Mouse (Mus musculus) cerebellum, postnatal 14 days (tissue): ENCODE results near the gene Rhox10.
"Not testable (repeated sequence)": the region's sequence is repeated elsewhere in the genome, so short reads cannot be mapped to it uniquely, and the experiment has no call there.

Experiments used
- DNase-seq, 2 experiments: peaks; one replicate each; pipeline ENCODE4 v3.0.0; 2021; ENCODE audit warnings: mixed read lengths in 2 of 2

The Rhox10 gene

GRCm38 (mm10) chrX:38066175-38066574 is at the start of gene Rhox10:
TSS of gene Rhox10 (plus strand) at chrX:38066475.
- DNase-seq = no peak

DNA sequence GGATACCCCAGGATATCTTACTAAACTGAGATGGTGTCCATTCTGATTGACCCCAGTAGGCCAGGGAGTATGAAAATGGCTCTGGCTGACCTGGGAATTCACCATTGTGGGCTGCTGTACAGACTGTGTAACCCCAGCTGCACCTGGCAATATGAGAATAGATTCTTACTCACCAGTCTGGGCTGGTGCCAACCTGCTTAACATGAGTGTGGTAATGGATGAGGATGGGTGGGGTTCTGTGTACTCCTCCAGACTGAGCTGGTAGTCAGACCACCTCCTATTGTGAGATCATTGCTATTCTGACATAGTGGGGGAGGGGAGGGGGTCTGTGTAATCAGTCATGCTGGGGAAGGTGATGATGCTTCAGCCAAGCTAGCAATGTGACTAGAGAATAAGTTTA is 47.7 kb upstream of the Rhox10 start, which contains the start of gene Btg1-ps1:
Gene Btg1-ps1, minus strand, starts transcription at position 219 of the 400 bp plus-strand sequence.
- not testable (repeated sequence) for DNase-seq

- no peak for DNase-seq
These were observed 32.4 kb upstream of the Rhox10 start for GRCm38 (mm10) chrX:38033841-38034240.

DNA sequence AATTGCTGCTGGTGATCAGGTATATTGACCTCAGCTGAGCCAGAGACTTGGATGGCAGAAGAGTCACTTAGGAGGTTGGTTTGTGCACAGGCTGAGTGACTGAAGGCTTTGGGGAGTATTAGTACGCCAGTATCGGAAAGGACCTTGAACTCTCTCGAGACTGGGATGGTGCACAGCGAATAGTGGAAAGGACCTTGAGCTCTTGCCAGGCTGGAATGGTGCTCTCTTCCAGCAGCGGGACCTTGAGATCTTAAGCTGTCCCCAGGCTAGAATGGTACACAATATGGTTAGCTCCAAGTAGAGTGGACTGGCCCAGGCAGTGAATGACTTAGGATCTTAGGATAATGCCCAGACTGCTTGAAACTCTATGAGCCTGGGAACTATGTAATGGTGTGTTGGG is 26.6 kb upstream of the Rhox10 start:
- DNase-seq = no peak

- not testable (repeated sequence) for DNase-seq
These were observed 23.3 kb upstream of the Rhox10 start, which contains the start of gene Btg1-ps2 for GRCm38 (mm10) chrX:38043014-38043413. TSS of gene Btg1-ps2 (minus strand) at chrX:38043114.

GRCm38 (mm10) chrX:38061544-38061943 is 4.7 kb upstream of the Rhox10 start:
- DNase-seq = peak; percentile 31 to 33

DNA sequence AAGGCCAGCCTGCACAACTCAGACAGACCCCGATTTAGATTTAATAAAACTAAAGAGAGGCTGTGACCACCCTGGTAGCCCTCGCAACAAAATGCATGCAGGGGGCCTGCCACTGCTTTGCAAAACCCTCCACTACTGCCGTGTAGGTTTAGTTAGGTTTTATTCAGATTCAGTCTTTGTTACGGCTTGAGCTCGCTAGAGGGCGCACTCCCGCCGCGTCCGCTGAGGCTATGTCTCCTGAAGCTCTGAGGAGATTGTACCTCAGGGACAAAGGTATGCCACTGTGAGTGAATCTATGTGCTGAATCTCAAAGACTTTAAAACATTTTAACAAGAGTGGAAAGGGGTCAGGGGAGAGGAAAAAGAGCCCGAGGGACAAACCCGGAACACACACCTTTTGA is 18.0 kb downstream of the Rhox10 start:
- peak; percentile 59 to 72 for DNase-seq

DNA sequence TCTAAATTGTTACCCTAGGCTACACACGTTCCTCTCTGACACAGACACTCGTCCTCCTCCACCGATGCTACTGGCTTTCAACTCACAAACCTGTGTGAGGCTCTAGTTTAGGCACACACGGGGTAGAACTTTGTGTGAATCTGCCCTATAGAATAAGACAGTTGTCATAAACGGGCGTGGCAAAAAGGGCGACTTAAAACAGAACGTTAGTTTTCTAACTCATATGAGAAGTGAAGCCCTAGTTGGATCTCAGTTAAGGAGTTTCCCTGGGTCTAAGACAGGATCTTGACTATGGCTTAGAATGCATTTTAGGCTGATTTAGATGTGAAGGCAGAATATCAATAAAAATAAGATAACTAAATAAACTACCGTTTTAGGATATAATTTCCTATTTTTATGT is 18.8 kb downstream of the Rhox10 start, which contains the start of gene Rhox11:
Gene Rhox11, minus strand, starts transcription at position 101 of the 400 bp plus-strand sequence.
- DNase-seq = no peak

DNA sequence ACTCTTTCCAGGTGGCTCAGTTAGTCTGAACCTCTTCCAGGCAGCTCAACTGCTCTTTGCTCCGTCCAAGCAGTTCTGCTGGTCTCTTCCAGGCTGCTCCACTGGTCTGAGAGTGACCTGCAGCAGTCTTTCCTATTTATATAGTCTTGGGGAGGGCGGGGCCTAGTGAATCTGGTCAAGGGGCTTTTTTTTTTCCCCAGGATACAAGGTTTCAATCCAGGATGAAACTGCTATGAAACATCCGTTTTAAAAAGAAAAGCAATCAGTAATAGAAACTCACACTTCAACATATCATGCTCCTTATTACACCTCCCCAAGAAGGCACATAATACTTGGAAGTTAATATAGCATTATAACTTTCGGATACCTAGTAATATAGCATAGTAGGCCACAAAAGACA is 44.5 kb downstream of the Rhox10 start, which contains the start of gene Rhox12:
Gene Rhox12, minus strand, starts transcription at position 101 of the 400 bp plus-strand sequence.
- no peak for DNase-seq

DNA sequence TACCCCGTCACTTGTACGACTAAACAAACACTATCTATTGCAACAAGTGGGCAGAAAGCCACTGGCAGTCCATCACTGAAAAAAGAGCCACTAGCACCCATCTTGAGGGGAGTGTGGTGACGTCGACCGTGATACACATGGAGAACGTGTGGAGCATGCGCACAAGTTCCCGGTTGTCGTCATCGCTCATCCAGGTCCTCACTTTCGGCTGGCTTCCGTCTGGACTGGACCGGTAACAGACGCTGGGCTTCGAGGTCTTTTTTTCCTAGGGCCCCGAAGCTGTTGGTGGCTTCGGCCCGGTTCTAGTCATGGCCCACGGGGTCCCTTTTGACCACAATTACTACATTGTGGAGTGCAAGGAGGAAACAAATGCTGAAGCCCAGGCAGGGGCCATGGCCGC is 54.7 kb downstream of the Rhox10 start, which contains the start of gene Rhox13:
Gene Rhox13, plus strand, starts transcription at position 238 of the 400 bp plus-strand sequence.
- DNase-seq = no peak
